Mouse (Mus musculus) intestine, embryonic 14.5 days (tissue): ENCODE results near the gene BC004004. TPM values are rescaled to one million over a fixed set of nuclear protein-coding genes. Genes with fewer than 3 reads are reported as not detected.

Experiments
- ATAC-seq: fragments of 200-750 bp; cut with Nextera tagmentation; replicated peaks from 2 replicates; pipeline ENCODE4 v1.8.0; 2017; ENCODE audit warnings: low read depth, moderate number of reproducible peaks, moderate TSS enrichment, moderate library complexity; ENCODE audit not compliant: low FRiP score, low TSS enrichment
- DNase-seq: peaks from one replicate; pipeline ENCODE4 v3.0.0-alpha.2; 2018; ENCODE audit warnings: low spot score
- H3K27ac ChIP-seq: fragments of 300-500 bp; sonication (generic); 2 replicates; pipeline ENCODE4 v1.5.1; 2014; ENCODE audit warnings: low read depth, mild to moderate bottlenecking, control low read depth
- H3K27me3 ChIP-seq: fragments of 300-500 bp; sonication (generic); replicated peaks from 2 replicates; pipeline ENCODE4 v1.6.1; 2014; ENCODE audit warnings: low read length, control low read depth; ENCODE audit not compliant: control insufficient read depth, insufficient read depth
- H3K36me3 ChIP-seq: fragments of 300-500 bp; sonication (generic); 2 replicates; pipeline ENCODE4 v1.6.1; 2014; ENCODE audit warnings: low read length, control low read depth; ENCODE audit not compliant: control insufficient read depth, insufficient read depth
- H3K4me1 ChIP-seq: fragments of 300-500 bp; sonication (generic); replicated peaks from 2 replicates; pipeline ENCODE4 v1.6.1; 2014; ENCODE audit warnings: low read length, control low read depth, mixed read lengths; ENCODE audit not compliant: control insufficient read depth, insufficient read depth
- H3K4me2 ChIP-seq: fragments of 300-500 bp; sonication (generic); 2 replicates; pipeline ENCODE4 v1.6.1; 2014; ENCODE audit warnings: low read length
- H3K4me3 ChIP-seq: fragments of 300-500 bp; sonication (generic); 2 replicates; pipeline ENCODE4 v1.5.1; 2014; ENCODE audit warnings: low read depth, low read length, control low read depth, mixed read lengths
- H3K9ac ChIP-seq: fragments of 300-500 bp; sonication (generic); 2 replicates; pipeline ENCODE4 v1.6.1; 2014; ENCODE audit warnings: mild to moderate bottlenecking, low read length
- H3K9me3 ChIP-seq: fragments of 300-500 bp; sonication (generic); 2 replicates; pipeline ENCODE4 v1.6.1; 2016; ENCODE audit warnings: low read length, control low read depth; ENCODE audit not compliant: control insufficient read depth
- WGBS: fragments of 180-500 bp; shearing (Covaris S2); extraction: QIAGEN DNeasy Blood & Tissue Kit; methylation state at CpG from one replicate; pipeline ENCODE4 v1.1.7; 2014; 5-methylcytosine and 5-hydroxymethylcytosine counted together
- polyA plus RNA-seq: library from polyadenylated mRNA; unstranded; fragments of >200 nt; fragmentation: Nextera tagmentation; extraction: Ambion mirVana; gene quantifications from 2 replicates; pipeline ENCODE4 v1.2.1, GENCODE M21; 2014

The BC004004 gene
- polyA plus RNA-seq, 1 experiment from 2014 or later, result 77.4 TPM

- Histone ChIP-seq H3K36me3 (peaks cover 69% of the 10 kb centered on the region), H3K4me1 (no peaks in the 10 kb centered on the region)
- 81% methylated on average over 6 of the region's 6 CpGs for WGBS
Measured at GRCm38 (mm10) chr17:29256507-29256906, 12.1 kb upstream of the BC004004 start.

GRCm38 (mm10) chr17:29257001-29257511 lies 11.5 kb upstream of the BC004004 start:
- H3K4me2 ChIP-seq, result no peak overlapping the region
- no peaks in the 10 kb centered on the region for H3K27me3 ChIP-seq
- 91% methylated on average over 10 of the region's 10 CpGs for WGBS
- ATAC-seq (no peak), DNase-seq (no peak)
- H3K4me1 ChIP-seq, result 0 out of 2 replicates have a peak, but pooled peaks cover 3% of the 10 kb centered on the region
- H3K27ac ChIP-seq, result no peak overlapping the region
- H3K9me3 ChIP-seq, result no peaks in the 10 kb centered on the region
- peaks cover 69% of the 10 kb centered on the region for H3K36me3 ChIP-seq
- H3K9ac ChIP-seq, result no peak overlapping the region
- H3K4me3 ChIP-seq, result no peak overlapping the region

More at GRCm38 (mm10) chr17:29256507-29256906, 12.1 kb upstream of the BC004004 start:
- no peak overlapping the region for H3K4me2 ChIP-seq
- ATAC-seq (no peak), DNase-seq (no peak)
- no peaks in the 10 kb centered on the region for H3K9me3 ChIP-seq
- H3K27me3 ChIP-seq, result no peaks in the 10 kb centered on the region
- no peak overlapping the region for H3K27ac ChIP-seq
- H3K9ac ChIP-seq, result no peak overlapping the region
- no peak overlapping the region for H3K4me3 ChIP-seq

- no peak overlapping the region for H3K4me2 ChIP-seq
- H3K36me3 ChIP-seq, result peaks cover 59% of the 10 kb centered on the region
- no peak for ATAC-seq
- no peaks in the 10 kb centered on the region for H3K27me3 ChIP-seq
- peaks cover 11% of the 10 kb centered on the region; the same call in 1 of the 2 replicates for H3K4me1 ChIP-seq
- no peak overlapping the region for H3K4me3 ChIP-seq
- DNase-seq, result no peak
- H3K9ac ChIP-seq, result no peak overlapping the region
- no peaks in the 10 kb centered on the region for H3K9me3 ChIP-seq
- H3K27ac ChIP-seq, result no peak overlapping the region
- WGBS, result 81% methylated on average over 10 of the region's 10 CpGs
Measured at GRCm38 (mm10) chr17:29258025-29258558, 10.5 kb upstream of the BC004004 start.

- H3K4me1 ChIP-seq, result peaks cover 12% of the 10 kb centered on the region; the same call in 1 of the 2 replicates
- no peak overlapping the region for H3K9ac ChIP-seq
Measured at GRCm38 (mm10) chr17:29258921-29259320, 9.7 kb upstream of the BC004004 start.

GRCm38 (mm10) chr17:29259489-29259888 lies 9.1 kb upstream of the BC004004 start:
- H3K4me3 ChIP-seq, result no peak overlapping the region
- H3K4me2 ChIP-seq, result no peak overlapping the region
- H3K36me3 ChIP-seq, result peaks cover 52% of the 10 kb centered on the region
- no peak overlapping the region for H3K27ac ChIP-seq
- H3K9me3 ChIP-seq, result no peaks in the 10 kb centered on the region
- peaks cover 14% of the 10 kb centered on the region; the same call in 1 of the 2 replicates for H3K4me1 ChIP-seq
- no peak overlapping the region for H3K9ac ChIP-seq
- WGBS, result 13% methylated on average over 3 of the region's 3 CpGs
- no peaks in the 10 kb centered on the region for H3K27me3 ChIP-seq
- peak; percentile 90 for DNase-seq
- ATAC-seq, result no peak

More at GRCm38 (mm10) chr17:29258921-29259320, 9.7 kb upstream of the BC004004 start:
- WGBS, result 96% methylated on average over 2 of the region's 2 CpGs
- peaks cover 56% of the 10 kb centered on the region for H3K36me3 ChIP-seq
- H3K4me2 ChIP-seq, result no peak overlapping the region
- no peaks in the 10 kb centered on the region for H3K9me3 ChIP-seq
- no peak overlapping the region for H3K4me3 ChIP-seq
- H3K27me3 ChIP-seq, result no peaks in the 10 kb centered on the region
- no peak for ATAC-seq
- DNase-seq, result no peak
- H3K27ac ChIP-seq, result no peak overlapping the region

- WGBS, result 91% methylated on average over 15 of the region's 15 CpGs
- Histone ChIP-seq H3K27ac (no peak overlapping the region), H3K4me2 (no peak overlapping the region), H3K4me1 (peaks cover 16% of the 10 kb centered on the region; the same call in 1 of the 2 replicates), H3K27me3 (no peaks in the 10 kb centered on the region), H3K9ac (no peak overlapping the region), H3K9me3 (no peaks in the 10 kb centered on the region), H3K4me3 (no peak overlapping the region), H3K36me3 (peaks cover 52% of the 10 kb centered on the region)
- no peak for ATAC-seq
- DNase-seq, result no peak
Measured at GRCm38 (mm10) chr17:29260501-29260900, 8.1 kb upstream of the BC004004 start.

- Histone ChIP-seq H3K9me3 (no peaks in the 10 kb centered on the region), H3K4me2 (peak overlapping the region; percentile 85), H3K27ac (no peak overlapping the region), H3K9ac (no peak overlapping the region), H3K4me1 (peaks cover 16% of the 10 kb centered on the region; the same call in 1 of the 2 replicates), H3K4me3 (no peak overlapping the region), H3K27me3 (no peaks in the 10 kb centered on the region), H3K36me3 (peaks cover 45% of the 10 kb centered on the region)
- 91% methylated on average over 22 of the region's 22 CpGs for WGBS
- DNase-seq (no peak), ATAC-seq (no peak)
Measured at GRCm38 (mm10) chr17:29261603-29262258, 6.9 kb upstream of the BC004004 start.

GRCm38 (mm10) chr17:29262259-29262649 lies 6.3 kb upstream of the BC004004 start:
- Histone ChIP-seq H3K4me1 (peaks cover 16% of the 10 kb centered on the region; the same call in 1 of the 2 replicates), H3K9me3 (no peaks in the 10 kb centered on the region), H3K36me3 (peaks cover 39% of the 10 kb centered on the region), H3K27me3 (no peaks in the 10 kb centered on the region), H3K27ac (no peak overlapping the region), H3K4me2 (peak overlapping the region; percentile 85), H3K4me3 (0 out of 2 replicates have a peak overlapping the region, but pooled peaks have one; percentile 81), H3K9ac (no peak overlapping the region)
- DNase-seq (no peak), ATAC-seq (no peak)
- 52% methylated on average over 2 of the region's 2 CpGs for WGBS
